Mouse (Mus musculus) midbrain, embryonic 14.5 days (tissue): ENCODE measurements at regions not wholly inside any gene's neighbourhood (a gene's known extent, or its start where the extent isn't known, plus 50 kb on each side); places are given as distances from the start of the nearest gene placed in this dataset.

Experiments used
- ATAC-seq: fragments of 200-750 bp; cut with Nextera tagmentation; 2 replicates; pipeline ENCODE4 v1.8.0; 2017; ENCODE audit warnings: moderate number of reproducible peaks, moderate library complexity; ENCODE audit not compliant: low FRiP score, low TSS enrichment
- DNase-seq: peaks from one replicate; pipeline ENCODE4 v3.0.0-alpha.2; 2015
- H3K27ac ChIP-seq: fragments of 300-500 bp; sonication (generic); replicated peaks from 2 replicates; pipeline ENCODE4 v1.5.1; 2014; ENCODE audit warnings: mild to moderate bottlenecking, low read depth, low read length, moderate library complexity
- H3K27me3 ChIP-seq: fragments of 300-500 bp; sonication (generic); 2 replicates; pipeline ENCODE4 v1.6.1; 2014; ENCODE audit warnings: low read length, control low read depth, mixed read lengths; ENCODE audit not compliant: control insufficient read depth, insufficient read depth
- H3K36me3 ChIP-seq: fragments of 300-500 bp; sonication (generic); 2 replicates; pipeline ENCODE4 v1.6.1; 2014; ENCODE audit warnings: low read length, control low read depth; ENCODE audit not compliant: control insufficient read depth, insufficient read depth
- H3K4me1 ChIP-seq: fragments of 300-500 bp; sonication (generic); 2 replicates; pipeline ENCODE4 v1.6.1; 2014; ENCODE audit warnings: mild to moderate bottlenecking, antibody characterized with exemption, low read length, control low read depth; ENCODE audit not compliant: control insufficient read depth, insufficient read depth
- H3K4me2 ChIP-seq: fragments of 300-500 bp; sonication (generic); 2 replicates; pipeline ENCODE4 v1.6.1; 2014; ENCODE audit warnings: mild to moderate bottlenecking, low read length, moderate library complexity
- H3K4me3 ChIP-seq: fragments of 300-500 bp; sonication (generic); replicated peaks from 2 replicates; pipeline ENCODE4 v1.5.1; 2014; ENCODE audit warnings: low read depth, low read length
- H3K9ac ChIP-seq: fragments of 300-500 bp; sonication (generic); replicated peaks from 2 replicates; pipeline ENCODE4 v1.6.1; 2014; ENCODE audit warnings: mild to moderate bottlenecking, low read length, moderate library complexity
- H3K9me3 ChIP-seq: fragments of 300-500 bp; sonication (generic); 2 replicates; pipeline ENCODE4 v1.6.1; 2016; ENCODE audit warnings: low read length, control low read depth, mixed read lengths; ENCODE audit not compliant: control insufficient read depth
- WGBS: fragments of 180-500 bp; shearing (Covaris S2); extraction: QIAGEN DNeasy Blood & Tissue Kit; methylation state at CpG from one replicate; pipeline ENCODE4 v1.1.7; 2014; 5-methylcytosine and 5-hydroxymethylcytosine counted together

- H3K27me3 ChIP-seq, result no peaks in the 10 kb centered on the region
- DNase-seq, result peak; percentile 69
- H3K4me1 ChIP-seq, result 0 out of 2 replicates have a peak, but pooled peaks cover 3% of the 10 kb centered on the region
- no peak overlapping the region for H3K4me3 ChIP-seq
- no peaks in the 10 kb centered on the region for H3K9me3 ChIP-seq
- no peak overlapping the region; the same call in 1 of the 2 replicates for H3K27ac ChIP-seq
- no peak overlapping the region for H3K4me2 ChIP-seq
- H3K9ac ChIP-seq, result no peak overlapping the region
- ATAC-seq, result no peak; the same call in 1 of the 2 replicates
- no peaks in the 10 kb centered on the region for H3K36me3 ChIP-seq
- 44% methylated on average over 11 of the region's 11 CpGs for WGBS
These were observed 162.9 kb upstream of the Cdh5 start for GRCm38 (mm10) chr8:103938283-103939230.

- Histone ChIP-seq H3K27ac (no peak overlapping the region), H3K27me3 (no peaks in the 10 kb centered on the region), H3K9me3 (no peaks in the 10 kb centered on the region), H3K4me2 (no peak overlapping the region), H3K4me3 (no peak overlapping the region), H3K36me3 (no peaks in the 10 kb centered on the region), H3K9ac (no peak overlapping the region), H3K4me1 (0 out of 2 replicates have a peak, but pooled peaks cover 3% of the 10 kb centered on the region)
- 92% methylated on average over 6 of the region's 6 CpGs for WGBS
- ATAC-seq (no peak), DNase-seq (no peak)
These were observed 160.4 kb upstream of the Cdh5 start for GRCm38 (mm10) chr8:103940958-103941532.

GRCm38 (mm10) chr8:103948474-103948873, 153.0 kb upstream of the Cdh5 start:
- Histone ChIP-seq H3K36me3 (no peaks in the 10 kb centered on the region), H3K9ac (no peak overlapping the region), H3K27ac (no peak overlapping the region), H3K27me3 (no peaks in the 10 kb centered on the region), H3K4me2 (no peak overlapping the region), H3K9me3 (no peaks in the 10 kb centered on the region), H3K4me1 (no peaks in the 10 kb centered on the region), H3K4me3 (no peak overlapping the region)
- DNase-seq (no peak), ATAC-seq (no peak)
- WGBS, result 79% methylated on average over 5 of the region's 5 CpGs

- no peak overlapping the region for H3K4me2 ChIP-seq
- H3K27me3 ChIP-seq, result no peaks in the 10 kb centered on the region
- H3K9ac ChIP-seq, result no peak overlapping the region
- H3K4me1 ChIP-seq, result no peaks in the 10 kb centered on the region
- no peak for ATAC-seq
- DNase-seq, result no peak
- H3K27ac ChIP-seq, result no peak overlapping the region
- H3K36me3 ChIP-seq, result no peaks in the 10 kb centered on the region
- no peak overlapping the region for H3K4me3 ChIP-seq
- WGBS, result 77% methylated on average over 4 of the region's 4 CpGs
- H3K9me3 ChIP-seq, result no peaks in the 10 kb centered on the region
These were observed 151.0 kb upstream of the Cdh5 start for GRCm38 (mm10) chr8:103950460-103950859.

GRCm38 (mm10) chr8:103953586-103953985, 147.8 kb upstream of the Cdh5 start:
- Histone ChIP-seq H3K4me2 (no peak overlapping the region), H3K4me1 (no peaks in the 10 kb centered on the region), H3K27ac (no peak overlapping the region), H3K9ac (no peak overlapping the region), H3K9me3 (no peaks in the 10 kb centered on the region), H3K36me3 (no peaks in the 10 kb centered on the region), H3K27me3 (no peaks in the 10 kb centered on the region), H3K4me3 (no peak overlapping the region)
- ATAC-seq (no peak), DNase-seq (no peak)
- WGBS, result 93% methylated on average over 2 of the region's 2 CpGs

GRCm38 (mm10) chr8:103955568-103956260, 145.7 kb upstream of the Cdh5 start:
- Histone ChIP-seq H3K36me3 (no peaks in the 10 kb centered on the region), H3K4me2 (no peak overlapping the region), H3K4me3 (no peak overlapping the region), H3K27ac (no peak overlapping the region), H3K9ac (no peak overlapping the region), H3K4me1 (no peaks in the 10 kb centered on the region), H3K9me3 (no peaks in the 10 kb centered on the region), H3K27me3 (no peaks in the 10 kb centered on the region)
- no peak for ATAC-seq
- no peak for DNase-seq
- WGBS, result 91% methylated on average over 4 of the region's 4 CpGs

GRCm38 (mm10) chr8:103964293-103964918, 137.0 kb upstream of the Cdh5 start:
- ATAC-seq, result no peak; the same call in 1 of the 2 replicates
- Histone ChIP-seq H3K4me2 (no peak overlapping the region), H3K4me1 (no peaks in the 10 kb centered on the region), H3K27me3 (no peaks in the 10 kb centered on the region), H3K9ac (no peak overlapping the region), H3K9me3 (no peaks in the 10 kb centered on the region), H3K27ac (no peak overlapping the region), H3K36me3 (no peaks in the 10 kb centered on the region), H3K4me3 (no peak overlapping the region)
- peak; percentile 69 for DNase-seq
- WGBS, result 46% methylated on average over 7 of the region's 7 CpGs

- Histone ChIP-seq H3K9ac (no peak overlapping the region), H3K9me3 (no peaks in the 10 kb centered on the region), H3K4me2 (no peak overlapping the region), H3K27me3 (no peaks in the 10 kb centered on the region), H3K36me3 (no peaks in the 10 kb centered on the region), H3K27ac (no peak overlapping the region), H3K4me3 (no peak overlapping the region), H3K4me1 (no peaks in the 10 kb centered on the region)
- ATAC-seq (no peak), DNase-seq (no peak)
- WGBS, result 84% methylated on average over 5 of the region's 5 CpGs
These were observed 131.5 kb upstream of the Cdh5 start for GRCm38 (mm10) chr8:103969929-103970328.
